Mouse (Mus musculus): ENCODE measurements at regions not wholly inside any gene's neighbourhood (a gene's known extent, or its start where the extent isn't known, plus 50 kb on each side); places are given as distances from the start of the nearest gene placed in this dataset.

DNA sequence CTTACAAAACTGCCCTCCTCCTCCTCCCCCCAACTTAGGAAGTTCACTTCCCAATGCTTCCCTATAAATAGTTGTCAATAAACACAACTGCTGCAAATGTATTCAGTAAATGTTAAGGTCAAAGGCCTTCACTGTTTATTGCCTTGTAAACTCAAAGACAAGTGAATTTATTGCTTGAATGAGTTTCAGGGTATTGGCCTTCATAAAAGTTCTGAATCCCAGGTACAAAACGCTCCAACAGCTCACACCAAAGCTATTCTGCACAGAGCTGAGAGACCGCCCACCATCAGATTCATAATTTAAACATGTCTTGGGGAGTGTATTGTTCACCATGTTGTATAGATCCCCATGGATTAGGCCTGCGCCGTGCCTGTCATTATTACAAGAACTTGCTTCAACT lies 53.9 kb upstream of the Cdkn3 start:
- no peaks in the 10 kb centered on the region for H3K4me1 ChIP-seq (ENCODE audit: control insufficient read depth, insufficient read depth, low read length)
- no peak overlapping the region for H3K27ac ChIP-seq (ENCODE audit: insufficient read depth, low read length)
- H3K4me3 ChIP-seq (ENCODE audit: insufficient read depth, low read length): no peak overlapping the region
- TF ChIP-seq POLR2A (IDR thresholded peaks at IDR 0.05; ENCODE audit: extremely low read depth, insufficient read depth, low read length) (no peak), CTCF (IDR thresholded peaks at IDR 0.05; ENCODE audit: extremely low read depth, insufficient read depth, low read length) (no peak)

DNA sequence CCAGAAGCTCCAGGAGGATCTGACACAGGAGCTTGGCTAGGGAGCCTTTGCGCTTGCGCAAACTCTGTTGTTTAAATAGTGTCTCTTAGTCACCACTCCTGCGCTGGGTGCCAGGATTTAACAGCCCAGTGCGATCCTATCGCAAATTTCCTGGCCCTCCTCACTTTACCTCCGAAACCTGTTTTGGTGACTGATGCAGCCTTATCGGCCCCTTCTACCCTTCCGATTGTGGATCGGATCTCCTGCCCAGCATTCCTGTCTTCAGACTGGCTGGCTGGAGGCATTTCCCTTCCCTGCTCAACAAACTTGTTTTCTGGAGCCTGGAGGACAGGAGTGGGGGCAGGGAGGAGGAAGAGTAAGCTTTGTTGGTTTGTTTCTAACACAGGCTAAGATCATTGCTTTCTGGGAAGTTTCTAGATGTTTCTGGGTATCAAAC lies 56.0 kb upstream of the Cdkn3 start:
- Histone ChIP-seq H3K4me1 (ENCODE audit: control insufficient read depth, insufficient read depth, low read length) (no peaks in the 10 kb centered on the region), H3K4me3 (ENCODE audit: insufficient read depth, low read length) (no peak overlapping the region), H3K27ac (ENCODE audit: insufficient read depth, low read length) (no peak overlapping the region)
- no peak for TF ChIP-seq POLR2A (IDR thresholded peaks at IDR 0.05; ENCODE audit: extremely low read depth, insufficient read depth, low read length)

DNA sequence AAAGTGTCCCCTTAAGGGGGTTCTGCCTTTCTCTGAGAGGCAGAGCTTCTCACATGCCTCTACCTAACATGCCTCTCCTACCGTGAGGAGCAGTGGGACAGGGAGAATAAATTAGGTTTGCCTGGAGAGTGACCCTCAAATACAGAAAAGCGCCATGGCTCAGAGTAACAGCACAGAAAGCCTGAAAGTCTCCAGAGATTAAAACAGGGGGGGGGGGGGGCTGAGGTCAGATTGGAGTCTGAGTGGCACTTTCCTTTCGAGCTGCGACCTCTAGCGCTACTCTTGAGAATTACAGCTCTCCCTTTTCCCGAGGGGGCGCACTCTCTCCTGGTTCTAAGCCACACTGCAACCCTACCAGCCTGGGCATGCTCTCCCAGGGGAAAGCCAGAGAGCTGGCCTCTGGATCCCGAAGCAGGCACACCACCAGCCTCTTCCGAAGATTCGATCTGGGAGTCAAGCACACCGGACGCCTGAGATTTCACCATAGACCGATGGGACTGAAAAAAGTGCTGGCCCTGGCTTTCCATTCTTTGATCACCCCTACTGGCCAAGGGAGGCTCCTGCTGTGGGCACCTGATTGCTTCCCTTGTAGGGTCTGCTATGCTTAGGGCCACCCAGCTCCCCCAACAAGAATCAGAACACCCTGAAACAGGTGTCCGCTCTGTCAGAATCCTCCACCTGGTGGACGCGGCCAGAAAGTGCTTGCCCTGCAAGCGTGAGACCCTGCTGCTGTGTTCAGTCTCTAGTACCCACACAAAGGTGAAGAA lies 57.5 kb upstream of the Cdkn3 start:
- H3K27ac ChIP-seq (ENCODE audit: insufficient read depth, low read length): no peak overlapping the region
- H3K4me3 ChIP-seq (ENCODE audit: insufficient read depth, low read length): no peak overlapping the region
- TF ChIP-seq CTCF (IDR thresholded peaks at IDR 0.05; ENCODE audit: extremely low read depth, insufficient read depth, low read length) (peak; percentile 64), POLR2A (IDR thresholded peaks at IDR 0.05; ENCODE audit: extremely low read depth, insufficient read depth, low read length) (no peak)
- H3K4me1 ChIP-seq (ENCODE audit: control insufficient read depth, insufficient read depth, low read length): no peaks in the 10 kb centered on the region

DNA sequence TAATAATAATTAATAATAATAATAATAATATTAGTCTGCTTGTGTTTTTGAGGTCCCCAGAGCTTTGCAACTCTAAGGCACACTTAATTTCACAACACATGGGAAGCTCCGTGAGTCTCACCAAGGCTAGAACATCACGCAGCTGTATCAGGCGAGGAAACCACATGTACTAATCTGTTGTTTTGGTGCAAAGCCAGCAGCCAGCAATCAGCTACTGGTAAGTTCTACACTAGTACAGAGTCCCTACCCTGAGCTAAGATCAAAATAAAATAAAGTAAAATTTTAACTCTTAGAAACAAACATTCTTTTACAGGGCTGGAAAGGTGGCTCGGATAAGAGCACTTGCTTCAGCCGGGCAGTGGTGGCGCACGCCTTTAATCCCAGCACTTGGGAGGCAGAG lies 67.8 kb upstream of the Cdkn3 start:
- no peaks in the 10 kb centered on the region for H3K4me1 ChIP-seq (ENCODE audit: control insufficient read depth, insufficient read depth, low read length)
- no peak for TF ChIP-seq POLR2A (IDR thresholded peaks at IDR 0.05; ENCODE audit: extremely low read depth, insufficient read depth, low read length)
- TF ChIP-seq CTCF (IDR thresholded peaks at IDR 0.05; ENCODE audit: extremely low read depth, insufficient read depth, low read length): no peak
- no peak overlapping the region for H3K4me3 ChIP-seq (ENCODE audit: insufficient read depth, low read length)
- no peak overlapping the region for H3K27ac ChIP-seq (ENCODE audit: insufficient read depth, low read length)

DNA sequence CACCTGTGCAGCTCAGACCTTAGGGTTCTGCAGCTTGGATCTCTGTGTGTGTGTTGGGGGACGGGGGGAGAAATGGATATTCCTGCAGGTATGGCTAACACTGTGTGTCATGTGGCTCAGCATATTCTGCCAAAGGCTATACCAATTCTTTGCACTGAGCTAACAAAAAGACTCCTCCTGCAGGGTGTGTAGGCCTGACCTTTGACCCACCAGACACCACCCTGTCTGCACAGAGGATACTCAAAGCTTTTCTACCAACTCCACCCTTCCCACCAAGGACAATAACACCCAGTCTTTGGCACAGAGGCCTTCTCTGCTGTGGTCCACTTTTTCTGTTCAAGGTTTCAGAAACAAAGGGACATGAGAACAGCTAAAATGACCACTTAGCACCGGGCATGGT lies 68.3 kb upstream of the Cdkn3 start:
- TF ChIP-seq POLR2A (IDR thresholded peaks at IDR 0.05; ENCODE audit: extremely low read depth, insufficient read depth, low read length) (no peak), CTCF (IDR thresholded peaks at IDR 0.05; ENCODE audit: extremely low read depth, insufficient read depth, low read length) (no peak)

DNA sequence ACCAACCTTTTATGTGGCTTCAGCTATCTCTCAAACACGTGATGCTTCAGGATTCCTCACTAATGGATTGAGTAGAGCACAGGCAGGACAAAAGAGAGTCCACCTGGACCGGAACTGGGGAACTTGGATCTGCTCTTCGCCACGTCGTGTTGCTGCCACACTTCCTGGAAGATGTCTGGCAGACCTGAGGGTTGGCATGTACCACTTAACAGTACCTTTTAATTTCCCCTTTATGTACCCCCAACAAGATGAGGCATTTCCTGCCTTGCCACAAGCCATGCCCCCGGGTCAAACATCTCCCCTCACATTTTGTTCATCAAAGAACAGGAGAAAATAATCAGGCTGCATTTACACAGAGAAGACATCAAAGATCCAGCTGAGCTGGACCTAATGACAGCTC lies 77.6 kb upstream of the Cdkn3 start:
- H3K27ac ChIP-seq (ENCODE audit: insufficient read depth, low read length): no peak overlapping the region
- TF ChIP-seq POLR2A (IDR thresholded peaks at IDR 0.05; ENCODE audit: extremely low read depth, insufficient read depth, low read length): no peak
- TF ChIP-seq CTCF (IDR thresholded peaks at IDR 0.05; ENCODE audit: extremely low read depth, insufficient read depth, low read length): no peak
- H3K4me1 ChIP-seq (ENCODE audit: control insufficient read depth, insufficient read depth, low read length): no peaks in the 10 kb centered on the region
- H3K4me3 ChIP-seq (ENCODE audit: insufficient read depth, low read length): no peak overlapping the region

More for the DNA sequence above, 68.3 kb upstream of the Cdkn3 start:
- Histone ChIP-seq H3K4me1 (ENCODE audit: control insufficient read depth, insufficient read depth, low read length) (no peaks in the 10 kb centered on the region), H3K4me3 (ENCODE audit: insufficient read depth, low read length) (no peak overlapping the region), H3K27ac (ENCODE audit: insufficient read depth, low read length) (no peak overlapping the region)

DNA sequence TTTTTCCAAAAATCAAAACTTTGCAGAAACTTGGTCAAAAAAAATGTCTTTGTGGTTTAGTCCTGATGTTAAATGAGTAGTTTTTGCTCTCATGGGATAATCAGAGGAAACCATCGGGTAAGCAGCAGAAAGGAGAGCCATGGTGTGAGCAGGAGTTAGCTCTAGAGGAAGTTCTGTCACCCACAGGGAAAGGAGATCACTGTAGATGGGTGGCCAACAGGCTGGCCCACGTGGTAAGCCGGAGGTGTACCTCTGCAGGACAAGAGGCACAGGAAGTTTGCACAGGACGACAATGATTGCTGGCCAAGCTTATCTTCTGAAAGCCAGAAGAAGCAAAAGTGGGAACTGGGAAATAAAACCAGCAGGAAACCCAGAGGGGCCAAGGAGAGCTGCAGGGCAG lies 81.4 kb upstream of the Cdkn3 start:
- Histone ChIP-seq H3K4me3 (ENCODE audit: insufficient read depth, low read length) (no peak overlapping the region), H3K4me1 (ENCODE audit: control insufficient read depth, insufficient read depth, low read length) (no peaks in the 10 kb centered on the region), H3K27ac (ENCODE audit: insufficient read depth, low read length) (no peak overlapping the region)
- TF ChIP-seq CTCF (IDR thresholded peaks at IDR 0.05; ENCODE audit: extremely low read depth, insufficient read depth, low read length) (no peak), POLR2A (IDR thresholded peaks at IDR 0.05; ENCODE audit: extremely low read depth, insufficient read depth, low read length) (no peak)

DNA sequence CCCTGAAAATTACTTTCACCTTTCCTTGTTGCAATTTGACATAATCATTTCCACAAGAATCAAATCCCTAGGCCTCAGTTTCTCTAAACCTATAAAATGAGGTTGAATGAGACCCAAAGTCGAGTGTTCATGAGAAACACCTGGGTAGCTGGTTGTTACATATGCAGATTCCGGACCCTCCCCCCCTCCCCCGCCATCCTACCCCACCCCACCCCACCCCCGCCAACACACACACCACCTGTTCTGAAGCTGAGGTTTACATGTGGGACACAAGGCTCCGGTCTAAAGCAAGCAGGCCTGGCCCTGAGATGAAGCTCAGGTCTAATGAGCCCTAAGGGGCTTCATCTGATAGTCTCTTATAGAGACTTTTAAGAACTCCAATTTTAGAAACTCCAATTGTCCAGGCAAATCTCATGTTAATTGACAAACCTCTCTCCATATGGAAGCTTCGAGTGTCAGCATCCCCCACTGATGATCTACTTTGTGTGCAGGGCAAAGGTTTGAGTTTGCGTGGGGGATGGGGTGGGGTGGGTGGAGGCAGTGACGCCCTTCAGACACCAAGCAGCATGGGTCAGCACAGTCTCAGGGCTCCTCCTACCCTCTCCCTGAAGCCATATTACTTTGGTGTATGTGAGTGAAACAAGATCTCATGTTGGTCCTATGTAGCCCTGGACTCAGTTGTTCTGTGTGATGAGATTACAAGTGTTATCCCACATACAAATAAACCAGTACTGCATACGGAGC lies 88.7 kb upstream of the Cdkn3 start:
- no peak overlapping the region for H3K4me3 ChIP-seq (ENCODE audit: insufficient read depth, low read length)
- H3K27ac ChIP-seq (ENCODE audit: insufficient read depth, low read length): no peak overlapping the region
- TF ChIP-seq CTCF (IDR thresholded peaks at IDR 0.05; ENCODE audit: extremely low read depth, insufficient read depth, low read length): no peak
- TF ChIP-seq POLR2A (IDR thresholded peaks at IDR 0.05; ENCODE audit: extremely low read depth, insufficient read depth, low read length): no peak
- H3K4me1 ChIP-seq (ENCODE audit: control insufficient read depth, insufficient read depth, low read length): no peaks in the 10 kb centered on the region

DNA sequence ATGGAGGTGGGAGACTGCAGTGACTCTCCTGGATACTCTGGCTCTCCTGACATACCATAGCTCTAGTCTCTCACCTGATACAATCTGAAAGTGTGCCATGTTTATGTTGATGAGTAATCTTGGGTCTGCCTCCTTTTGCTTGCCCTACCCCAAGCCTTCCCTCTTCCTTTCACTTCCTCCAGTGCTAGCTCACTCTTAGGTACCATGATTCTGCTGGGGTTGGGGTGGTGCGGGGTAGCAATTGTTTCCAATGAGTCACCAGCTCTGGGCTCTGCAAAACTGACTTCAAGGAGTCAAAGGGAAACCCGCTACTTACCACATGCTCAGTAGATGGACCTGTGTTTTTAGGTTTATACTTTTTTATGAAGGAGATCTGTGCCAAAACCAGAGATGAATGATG lies 89.3 kb upstream of the Cdkn3 start:
- no peaks in the 10 kb centered on the region for H3K4me1 ChIP-seq (ENCODE audit: control insufficient read depth, insufficient read depth, low read length)
- no peak overlapping the region for H3K27ac ChIP-seq (ENCODE audit: insufficient read depth, low read length)
- TF ChIP-seq POLR2A (IDR thresholded peaks at IDR 0.05; ENCODE audit: extremely low read depth, insufficient read depth, low read length) (no peak), CTCF (IDR thresholded peaks at IDR 0.05; ENCODE audit: extremely low read depth, insufficient read depth, low read length) (no peak)
- H3K4me3 ChIP-seq (ENCODE audit: insufficient read depth, low read length): no peak overlapping the region
